In genomic region chr13:56069643-56070042, GRCm38 (mm10) we compare ENCODE assay signal across 23 mouse cellular contexts.
DNase-seq lines count a peak whose midpoint lies in the region; ATAC-seq and TF ChIP-seq lines count a peak whose summit lies in the region.
"Had no signal": no experiment of that assay in that cellular context is flagged by ENCODE, and none has a peak within 500 bp of the region (broad histone marks: within the 10 kb centered on the region; RNA-seq: fewer than 3 reads in every experiment).

No protein-coding gene starts in this region.

- H3K9ac ChIP-seq in lung, embryonic 14.5 days, result no peak overlapping the region
- no peak overlapping the region for H3K9ac ChIP-seq in lung, postnatal 0 days (replicated peaks; ENCODE audit: low read depth)
- H3K9ac ChIP-seq in intestine, embryonic 16.5 days (ENCODE audit: low read depth, low read length), result no peak overlapping the region
- H3K9ac ChIP-seq in stomach, embryonic 15.5 days, result no peak overlapping the region
- H3K9ac ChIP-seq in forebrain, embryonic 13.5 days, result no peak overlapping the region
- H3K9ac ChIP-seq: embryonic facial prominence, embryonic 15.5 days; forebrain, embryonic 15.5 days; hindbrain, embryonic 12.5 days; hindbrain, embryonic 15.5 days had no signal

- H3K4me3 ChIP-seq in lung, embryonic 14.5 days (ENCODE audit: low read depth, low read length), result no peak overlapping the region
- H3K4me3 ChIP-seq in lung, postnatal 0 days (ENCODE audit: low read depth, low read length), result no peak overlapping the region
- no peak overlapping the region for H3K4me3 ChIP-seq in intestine, embryonic 16.5 days (ENCODE audit: low read length)
- H3K4me3 ChIP-seq in stomach, embryonic 15.5 days (replicated peaks), result no peak overlapping the region
- no peak overlapping the region for H3K4me3 ChIP-seq in forebrain, embryonic 13.5 days
- H3K4me3 ChIP-seq: embryonic facial prominence, embryonic 15.5 days; forebrain, embryonic 15.5 days; heart, adult 2 months; hindbrain, embryonic 12.5 days; hindbrain, embryonic 15.5 days had no signal

- ATAC-seq in lung, embryonic 14.5 days (ENCODE audit: insufficient read depth), result peak; percentile 33; the same call in 1 of the 2 replicates
- no peak for ATAC-seq in lung, postnatal 0 days
- peak; percentile 82 for ATAC-seq in intestine, embryonic 16.5 days
- ATAC-seq in stomach, embryonic 15.5 days (ENCODE audit: insufficient read depth, low FRiP score, low read depth), result peak; percentile 82
- no peak for ATAC-seq in forebrain, embryonic 13.5 days
- ATAC-seq: CD4-positive, CD25-positive, alpha-beta regulatory T cell, adult 4 months; forebrain, embryonic 15.5 days had no signal

- no peak for TF ChIP-seq EP300 in lung, postnatal 0 days (IDR thresholded peaks at IDR 0.05)

- H3K27me3 ChIP-seq in lung, embryonic 14.5 days (ENCODE audit: insufficient read depth, low read length), result no peaks in the 10 kb centered on the region
- no peaks in the 10 kb centered on the region for H3K27me3 ChIP-seq in lung, postnatal 0 days (replicated peaks; ENCODE audit: insufficient read depth, low read length)
- H3K27me3 ChIP-seq in intestine, embryonic 16.5 days (replicated peaks; ENCODE audit: control insufficient read depth, insufficient read depth, low read length), result no peaks in the 10 kb centered on the region
- H3K27me3 ChIP-seq in stomach, embryonic 15.5 days (replicated peaks), result no peaks in the 10 kb centered on the region
- no peaks in the 10 kb centered on the region for H3K27me3 ChIP-seq in forebrain, embryonic 13.5 days
- H3K27me3 ChIP-seq: forebrain, embryonic 15.5 days; hindbrain, embryonic 12.5 days; hindbrain, embryonic 15.5 days had no signal

- no peak overlapping the region for H3K4me2 ChIP-seq in lung, embryonic 14.5 days
- no peak overlapping the region for H3K4me2 ChIP-seq in lung, postnatal 0 days (replicated peaks; ENCODE audit: low read depth, low read length)
- H3K4me2 ChIP-seq in intestine, embryonic 16.5 days (ENCODE audit: low read depth, low read length), result no peak overlapping the region
- no peak overlapping the region for H3K4me2 ChIP-seq in stomach, embryonic 15.5 days
- no peak overlapping the region for H3K4me2 ChIP-seq in forebrain, embryonic 13.5 days
- H3K4me2 ChIP-seq: embryonic facial prominence, embryonic 15.5 days; forebrain, embryonic 15.5 days; heart, embryonic 11.5 days; hindbrain, embryonic 12.5 days; hindbrain, embryonic 15.5 days had no signal

- H3K36me3 ChIP-seq in lung, embryonic 14.5 days (ENCODE audit: insufficient read depth), result peaks cover 37% of the 10 kb centered on the region; the same call in 1 of the 2 replicates
- 0 out of 2 replicates have a peak, but pooled peaks cover 5% of the 10 kb centered on the region for H3K36me3 ChIP-seq in lung, postnatal 0 days (ENCODE audit: insufficient read depth, low read length)
- H3K36me3 ChIP-seq in intestine, embryonic 16.5 days (ENCODE audit: control insufficient read depth, insufficient read depth, low read length), result 0 out of 2 replicates have a peak, but pooled peaks cover 7% of the 10 kb centered on the region
- peaks cover 10% of the 10 kb centered on the region for H3K36me3 ChIP-seq in stomach, embryonic 15.5 days
- peaks cover 31% of the 10 kb centered on the region for H3K36me3 ChIP-seq in forebrain, embryonic 13.5 days (ENCODE audit: poor library complexity, severe bottlenecking)
- H3K36me3 ChIP-seq: hindbrain, embryonic 15.5 days had no signal

- H3K9me3 ChIP-seq in lung, embryonic 14.5 days (ENCODE audit: low read depth, low read length), result no peaks in the 10 kb centered on the region
- H3K9me3 ChIP-seq in lung, postnatal 0 days (ENCODE audit: low read length), result no peaks in the 10 kb centered on the region
- H3K9me3 ChIP-seq in intestine, embryonic 16.5 days (ENCODE audit: control insufficient read depth, low read length), result no peaks in the 10 kb centered on the region
- no peaks in the 10 kb centered on the region for H3K9me3 ChIP-seq in stomach, embryonic 15.5 days
- H3K9me3 ChIP-seq in forebrain, embryonic 13.5 days (replicated peaks), result no peaks in the 10 kb centered on the region
- H3K9me3 ChIP-seq: embryonic facial prominence, embryonic 15.5 days; forebrain, embryonic 15.5 days; hindbrain, embryonic 12.5 days; hindbrain, embryonic 15.5 days had no signal

- H3K27ac ChIP-seq in lung, embryonic 14.5 days (ENCODE audit: low read depth), result no peak overlapping the region
- no peak overlapping the region for H3K27ac ChIP-seq in lung, postnatal 0 days (ENCODE audit: low read length)
- no peak overlapping the region for H3K27ac ChIP-seq in intestine, embryonic 16.5 days (ENCODE audit: low read length)
- peak overlapping the region; percentile 51 for H3K27ac ChIP-seq in stomach, embryonic 15.5 days
- H3K27ac ChIP-seq in forebrain, embryonic 13.5 days, result no peak overlapping the region
- H3K27ac ChIP-seq: embryonic facial prominence, embryonic 15.5 days; forebrain, embryonic 15.5 days; heart, adult 2 months; hindbrain, embryonic 15.5 days had no signal

- TF ChIP-seq CTCF in lung, embryonic 14.5 days (IDR thresholded peaks at IDR 0.05; ENCODE audit: low read depth), result no peak
- no peak for TF ChIP-seq CTCF in lung, postnatal 0 days (IDR thresholded peaks at IDR 0.05)

- WGBS in lung, embryonic 14.5 days, result 48% methylated on average over 6 of the region's 6 CpGs
- 46% methylated on average over 6 of the region's 6 CpGs for WGBS in lung, postnatal 0 days
- 45% methylated on average over 6 of the region's 6 CpGs for WGBS in intestine, embryonic 16.5 days
- WGBS in stomach, embryonic 15.5 days, result 43% methylated on average over 6 of the region's 6 CpGs
- WGBS in forebrain, embryonic 13.5 days, result 73% methylated on average over 5 of the region's 6 CpGs

- DNase-seq in lung, embryonic 14.5 days, result no peak
- DNase-seq in lung, postnatal 0 days (ENCODE audit: low spot score), result no peak
- no peak for DNase-seq in adrenal gland, postnatal 25 days
- DNase-seq in frontal cortex, postnatal 36 days (ENCODE audit: low spot score in 2 of 2), result no peak
- DNase-seq: adrenal gland, adult 2 months; adrenal gland, postnatal 14 days; cerebellum, adult 11-12 months; cerebellum, adult 8-10 months; cerebellum, postnatal 10 days; cerebellum, postnatal 36 days; embryo, embryonic 11 days; gastrocnemius, postnatal 10 days; gastrocnemius, postnatal 36 days; heart, adult 2 months had no signal

- no peaks in the 10 kb centered on the region for H3K4me1 ChIP-seq in lung, embryonic 14.5 days (ENCODE audit: insufficient read depth)
- no peaks in the 10 kb centered on the region for H3K4me1 ChIP-seq in lung, postnatal 0 days (ENCODE audit: insufficient read depth, low read depth, low read length)
- peaks cover 6% of the 10 kb centered on the region for H3K4me1 ChIP-seq in intestine, embryonic 16.5 days (ENCODE audit: control insufficient read depth, insufficient read depth, low read length)
- H3K4me1 ChIP-seq in stomach, embryonic 15.5 days, result peaks cover 16% of the 10 kb centered on the region
- peaks cover 12% of the 10 kb centered on the region; the same call in 1 of the 2 replicates for H3K4me1 ChIP-seq in forebrain, embryonic 13.5 days

Comparison
In these comparisons a context has a peak if more than half of its experiments do, and no peak if none do; other contexts are left out.
1. ATAC-seq: peak in lung, embryonic 14.5 days (single experiment), intestine, embryonic 16.5 days (single experiment) and stomach, embryonic 15.5 days (single experiment); none in lung, postnatal 0 days (single experiment) and forebrain, embryonic 13.5 days (single experiment).